Mouse (Mus musculus): ENCODE results near the gene Dlg2.

Gene Dlg2

DNA sequence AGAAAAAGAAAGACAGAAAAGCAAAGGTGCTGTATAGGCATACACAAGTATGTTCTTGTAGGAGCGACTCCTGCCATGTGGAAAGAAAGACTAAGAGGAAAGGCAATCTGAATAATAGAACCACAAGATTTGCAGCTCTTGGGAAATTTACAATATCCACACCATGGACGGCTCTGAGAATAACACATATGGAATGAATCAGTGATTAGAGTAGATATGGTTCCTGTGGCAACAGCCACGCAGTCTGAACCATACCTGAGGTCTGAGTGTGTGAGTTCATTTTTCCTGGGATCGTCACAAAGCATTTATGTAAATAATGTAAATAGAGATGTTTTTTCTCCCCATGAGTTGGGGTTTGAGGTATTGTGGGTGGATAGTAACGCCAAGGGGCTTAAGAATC, 1247.9 kb downstream of the Dlg2 start:
- DNase-seq (ENCODE audit: low read depth, low spot score) = no peak

DNA sequence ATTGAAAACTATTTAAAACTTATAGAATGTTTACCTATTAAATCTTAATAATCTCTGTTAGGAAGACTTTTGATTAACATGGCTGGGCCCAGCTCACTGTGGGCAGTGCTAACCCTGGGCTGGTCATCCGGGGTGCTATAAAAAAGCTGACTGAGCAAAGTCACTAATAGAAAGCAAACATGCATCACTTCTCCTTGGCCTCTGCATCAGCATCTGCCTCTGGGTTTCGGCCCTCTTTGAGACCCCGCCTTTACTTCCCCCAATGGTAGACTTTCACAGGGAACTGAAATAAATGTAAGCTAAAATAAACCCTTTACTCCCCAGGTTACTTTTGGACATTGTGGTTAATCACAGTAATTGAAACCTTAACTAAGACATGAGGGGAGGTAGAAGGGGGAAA, 1264.3 kb downstream of the Dlg2 start:
- no peak for DNase-seq (ENCODE audit: low read depth, low spot score)

DNA sequence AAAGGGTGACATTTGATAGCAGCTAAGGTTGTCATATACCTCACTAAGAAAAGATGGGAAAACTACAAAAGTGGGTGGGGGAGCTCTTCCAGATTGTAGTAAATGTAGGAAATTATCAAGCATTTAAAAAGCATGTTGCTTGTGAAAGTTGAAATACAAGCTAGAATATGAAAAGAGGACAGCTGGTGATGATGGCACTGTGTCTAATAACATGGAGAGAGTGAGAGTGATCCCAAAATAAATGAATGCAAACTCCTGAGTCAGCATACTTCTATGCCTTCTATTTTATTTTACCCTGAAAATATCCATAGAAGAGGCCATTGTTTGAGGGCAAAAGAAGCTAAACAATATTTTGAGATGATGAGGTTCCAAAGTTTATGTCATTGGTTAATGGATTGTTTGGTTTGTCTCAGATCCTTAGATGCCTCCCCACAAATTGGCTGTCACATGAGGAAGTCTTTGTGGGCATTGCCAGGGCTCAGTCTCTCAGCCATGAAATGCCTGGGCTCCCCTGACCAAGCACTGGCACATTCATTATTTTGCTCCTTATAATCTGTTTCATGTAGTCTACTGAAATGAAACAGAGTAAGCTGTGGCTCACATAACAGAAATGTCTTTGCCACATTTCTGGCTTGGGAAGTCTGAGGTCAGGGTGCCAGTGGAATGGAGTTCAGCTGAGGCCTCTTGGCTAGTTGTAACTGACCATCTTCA, 1276.8 kb downstream of the Dlg2 start:
- DNase-seq (ENCODE audit: low read depth, low spot score) = no peak

DNA sequence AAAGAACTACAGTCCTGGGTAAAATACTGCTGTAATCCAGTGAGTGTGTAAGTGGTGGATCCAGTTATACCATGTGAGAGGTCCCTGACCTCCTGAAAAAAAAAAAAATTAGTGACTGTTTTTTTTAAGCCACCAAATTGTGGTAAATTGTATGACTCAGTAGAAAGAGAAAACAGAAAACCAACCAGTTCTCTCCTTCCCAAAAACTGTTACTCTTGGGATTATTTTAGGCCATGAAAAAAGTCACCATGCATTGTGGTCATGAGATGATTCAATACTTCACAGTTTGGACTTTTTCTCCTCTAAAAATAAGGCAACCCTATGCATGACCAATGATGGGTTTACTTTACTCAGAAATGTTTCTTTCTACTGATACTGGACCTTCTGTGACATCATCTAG, 1291.2 kb downstream of the Dlg2 start:
- DNase-seq (ENCODE audit: low read depth, low spot score) = no peak

DNA sequence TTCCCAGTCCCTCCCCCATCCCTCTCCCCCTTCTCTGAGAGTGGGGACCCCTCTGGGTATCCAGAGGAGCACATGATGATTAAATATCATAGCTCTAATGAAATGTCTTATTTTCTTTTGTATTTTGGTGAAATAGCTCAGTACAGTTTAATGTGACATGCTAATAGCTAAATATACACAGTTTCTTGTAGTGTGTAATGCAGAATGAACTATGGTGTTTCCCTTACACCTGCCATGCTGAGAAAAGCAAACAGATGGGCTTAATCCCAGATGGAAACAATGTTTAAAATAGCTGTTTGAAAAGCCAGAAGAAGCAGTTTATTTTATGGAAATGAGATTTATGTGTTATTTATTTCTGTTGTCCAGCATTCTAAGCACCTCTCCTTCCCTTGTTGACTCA, 1302.2 kb downstream of the Dlg2 start:
- no peak for DNase-seq (ENCODE audit: low read depth, low spot score)

DNA sequence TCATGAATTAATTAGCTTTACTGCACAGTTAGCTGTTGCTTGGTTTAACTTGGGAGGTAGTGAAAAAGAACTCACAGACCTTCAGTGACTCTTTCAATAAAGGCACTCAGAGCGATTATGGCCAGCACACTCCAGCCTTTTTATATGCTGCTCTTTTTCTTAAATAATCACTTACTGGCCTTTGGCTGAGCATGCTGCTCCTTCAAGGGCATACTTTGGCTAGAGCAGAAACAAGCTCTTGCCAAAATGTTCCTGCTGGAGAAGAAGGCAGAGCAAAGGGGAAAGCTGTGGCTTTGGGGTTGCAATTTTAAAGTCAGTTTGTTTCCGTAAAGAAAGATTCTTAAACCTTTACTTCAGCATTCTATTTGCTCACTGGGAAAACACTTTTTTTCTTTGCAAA, 1308.1 kb downstream of the Dlg2 start:
- no peak for DNase-seq (ENCODE audit: low read depth, low spot score)

DNA sequence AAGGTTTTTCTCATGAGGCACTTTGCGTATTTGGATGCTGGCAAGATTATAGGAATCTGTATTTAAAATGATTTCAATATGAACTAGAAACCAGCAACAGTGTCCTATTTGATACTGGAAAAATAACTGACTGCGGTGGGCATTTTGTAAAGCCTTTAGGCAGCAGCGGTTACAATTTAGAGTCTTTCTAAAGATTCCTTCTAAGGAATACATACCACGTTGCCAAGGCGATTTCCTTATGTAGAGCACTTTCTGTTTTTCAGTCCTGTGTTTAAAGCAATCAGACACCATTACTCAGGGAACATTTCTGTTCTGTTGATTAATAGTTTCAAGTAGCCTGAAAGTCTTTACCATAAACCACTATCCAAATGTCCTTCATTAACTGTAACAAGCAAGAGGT, 1309.0 kb downstream of the Dlg2 start:
- DNase-seq (ENCODE audit: low read depth, low spot score) = no peak

DNA sequence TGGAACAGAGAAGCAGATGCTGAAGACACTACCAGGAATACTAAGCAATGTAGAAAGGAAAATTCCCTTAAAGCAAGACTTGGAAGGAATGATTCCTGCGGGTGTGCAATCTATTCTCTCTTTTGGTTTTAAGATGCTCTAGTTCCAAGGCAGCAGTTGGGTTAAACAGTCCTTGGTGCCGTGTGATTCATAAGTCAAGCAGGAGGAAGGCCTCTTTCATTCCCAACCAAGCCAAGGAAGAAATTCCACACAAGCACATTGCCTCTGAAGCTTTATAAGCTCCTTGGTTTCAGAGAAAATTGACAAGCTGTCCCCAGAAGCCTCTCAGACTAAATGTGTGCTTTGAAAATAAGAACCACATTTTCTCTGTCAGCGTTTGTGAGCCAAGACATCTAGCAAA, 1309.4 kb downstream of the Dlg2 start:
- DNase-seq (ENCODE audit: low read depth, low spot score) = no peak

DNA sequence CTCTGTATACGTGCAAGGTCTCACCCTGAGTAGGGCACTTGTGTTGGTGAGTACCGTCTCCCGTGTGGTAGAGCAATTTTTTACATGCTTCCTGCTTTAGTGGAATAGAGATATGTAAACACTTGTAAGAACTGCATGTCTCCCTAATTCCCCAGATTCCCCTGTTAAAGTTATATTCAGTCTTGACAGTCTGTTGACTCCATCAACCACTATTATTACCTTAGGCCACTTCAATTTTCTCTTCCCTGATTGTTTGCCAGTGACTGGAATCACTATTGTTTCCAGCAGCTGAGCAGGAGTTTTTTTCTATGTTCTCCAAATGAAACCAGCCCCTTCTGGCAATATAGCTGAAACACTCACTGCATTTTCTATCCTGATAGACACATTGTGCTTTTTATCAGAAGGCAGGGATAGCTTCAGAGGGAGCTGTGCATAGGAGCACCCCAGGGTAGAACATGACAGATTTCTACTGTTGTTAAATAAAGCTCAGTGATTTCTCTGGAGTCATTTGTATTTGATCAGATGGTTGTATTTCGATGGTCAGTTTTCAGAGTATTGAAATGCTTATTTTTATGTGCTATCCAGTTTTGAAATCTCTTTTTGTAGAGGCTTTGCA, 1314.6 kb downstream of the Dlg2 start:
- DNase-seq (ENCODE audit: low read depth, low spot score) = no peak

DNA sequence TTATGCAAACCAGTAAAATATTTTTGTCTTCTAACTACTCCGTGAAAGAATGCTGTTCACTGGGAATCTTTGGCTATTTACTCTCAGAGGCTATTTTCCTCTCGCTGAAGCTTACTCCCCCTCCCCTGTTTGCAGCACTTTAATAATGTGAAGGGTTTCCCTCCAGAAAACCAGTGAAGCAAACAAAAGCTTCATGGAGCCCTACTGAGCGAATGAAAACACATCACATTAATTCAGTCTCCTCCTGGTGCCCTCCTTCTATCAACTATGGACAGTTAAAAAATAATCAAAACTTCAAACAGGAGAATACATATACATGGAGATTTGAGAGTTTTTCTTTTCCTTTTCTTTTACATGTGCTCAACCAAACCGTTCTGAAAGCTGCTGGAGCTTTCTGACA, 1330.2 kb downstream of the Dlg2 start:
- DNase-seq (ENCODE audit: low read depth, low spot score) = no peak

DNA sequence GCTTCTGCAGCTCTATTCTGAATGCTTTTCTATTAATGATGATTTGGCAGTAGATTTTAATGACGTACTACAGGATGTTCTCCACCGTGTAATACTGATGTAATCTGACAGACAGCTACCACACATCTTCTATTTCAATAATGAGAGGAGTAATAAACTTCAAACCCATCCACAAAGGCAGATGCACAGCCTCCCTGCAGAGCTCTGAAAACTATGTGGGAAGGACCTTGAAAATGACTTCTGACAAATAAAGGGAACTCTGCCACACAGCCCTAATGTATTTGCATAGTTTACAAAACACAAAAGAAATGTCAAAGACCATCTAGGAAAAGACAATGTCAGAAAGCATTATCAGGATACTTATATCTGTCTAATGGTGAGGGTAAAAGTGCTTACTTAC, 1334.3 kb downstream of the Dlg2 start:
- no peak for DNase-seq (ENCODE audit: low read depth, low spot score)

DNA sequence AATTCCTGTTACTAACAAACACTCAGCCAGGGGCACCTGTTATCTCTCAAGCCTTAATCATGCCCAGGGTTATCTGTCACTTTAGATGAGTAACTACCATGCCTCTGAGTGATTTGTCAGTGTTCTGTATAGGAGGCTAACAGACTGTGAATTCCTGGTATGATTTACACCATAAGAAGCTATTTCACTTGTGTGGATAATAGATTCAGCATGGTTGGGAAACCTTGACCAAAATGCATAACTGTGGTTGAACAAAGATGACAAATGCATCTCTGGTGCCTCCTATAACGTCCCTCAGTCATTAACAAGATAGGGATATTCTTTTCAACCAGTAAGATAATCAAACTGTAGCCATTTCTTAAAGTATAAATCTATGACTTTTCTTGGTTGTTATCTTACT, 1341.5 kb downstream of the Dlg2 start:
- no peak for DNase-seq (ENCODE audit: low read depth, low spot score)

DNA sequence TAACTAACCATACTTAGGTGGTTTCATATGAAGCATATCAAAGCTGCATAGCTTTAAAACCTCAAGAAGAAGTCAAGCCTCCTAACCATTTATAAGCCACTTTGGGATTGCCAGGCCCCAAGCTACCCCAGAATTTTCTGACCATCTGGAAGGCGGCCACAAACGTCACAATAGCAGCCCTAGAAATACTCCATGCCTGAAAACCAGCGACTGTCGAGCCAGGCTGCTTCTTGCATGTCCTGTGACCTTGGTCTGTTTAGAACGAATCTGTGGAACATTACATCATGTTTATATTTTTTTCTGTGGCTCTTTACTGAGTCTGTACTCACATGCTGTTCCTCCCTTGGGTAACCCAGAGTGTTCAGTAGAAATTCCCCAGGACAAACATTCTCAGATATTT, 1355.7 kb downstream of the Dlg2 start:
- no peak for DNase-seq (ENCODE audit: low read depth, low spot score)

DNA sequence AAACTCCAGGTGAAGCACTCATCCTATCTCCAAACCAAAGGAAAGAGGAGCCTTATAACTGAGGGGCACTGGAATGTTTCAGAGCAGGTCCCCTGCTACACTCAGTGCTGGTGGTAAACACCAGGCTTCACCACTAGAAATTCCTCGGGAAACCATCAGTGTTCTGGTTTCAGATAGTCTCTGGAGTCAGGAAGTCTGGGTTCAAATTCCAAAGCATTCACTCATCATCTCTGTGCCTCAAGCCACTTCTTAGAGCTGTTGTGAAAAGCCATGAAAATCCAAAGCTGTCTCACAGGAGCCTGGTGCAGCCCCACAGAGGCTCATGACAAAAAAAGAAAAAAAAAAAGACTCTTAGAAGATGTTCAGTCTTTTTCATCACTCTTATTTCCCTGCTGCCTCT, 1369.3 kb downstream of the Dlg2 start:
- DNase-seq (ENCODE audit: low read depth, low spot score) = no peak

DNA sequence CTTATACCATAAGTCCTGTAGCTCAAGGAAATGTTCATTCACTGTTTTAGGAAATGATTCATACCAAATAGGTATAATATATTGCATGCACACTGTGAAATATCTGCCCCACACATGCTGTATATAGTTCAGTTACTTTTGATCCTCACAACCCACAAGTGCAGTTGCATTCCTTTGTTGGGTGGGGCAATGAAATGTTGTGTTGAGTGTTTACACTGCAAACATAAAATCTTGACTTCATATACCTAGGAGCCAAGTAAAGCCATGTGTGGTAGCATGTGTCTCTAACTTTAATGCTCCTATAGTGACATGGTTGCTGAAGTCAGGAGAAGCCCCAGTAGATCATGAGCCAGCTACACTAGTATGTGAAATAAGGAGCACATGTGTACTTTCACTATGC, 1372.9 kb downstream of the Dlg2 start:
- DNase-seq (ENCODE audit: low read depth, low spot score) = no peak

DNA sequence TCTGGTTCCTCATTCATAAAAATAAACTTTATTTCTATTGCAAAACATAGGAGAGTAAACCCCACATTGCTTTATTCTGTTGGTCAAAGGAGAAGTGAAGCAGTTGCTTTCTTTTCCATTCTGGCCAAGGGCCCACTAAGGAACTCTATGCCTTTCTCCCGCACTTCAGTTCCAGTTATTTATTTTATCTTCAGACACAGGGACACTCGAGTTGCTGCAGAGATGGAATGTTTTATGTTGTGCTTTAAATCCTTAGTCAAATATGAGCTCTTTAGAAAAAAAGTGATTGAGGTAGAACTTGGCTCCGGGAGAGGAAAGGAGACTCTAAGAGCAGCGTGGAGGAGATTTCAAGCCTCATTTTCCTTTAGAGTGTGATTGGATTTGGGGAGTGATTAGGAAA, 1377.2 kb downstream of the Dlg2 start:
- DNase-seq (ENCODE audit: low read depth, low spot score) = no peak

DNA sequence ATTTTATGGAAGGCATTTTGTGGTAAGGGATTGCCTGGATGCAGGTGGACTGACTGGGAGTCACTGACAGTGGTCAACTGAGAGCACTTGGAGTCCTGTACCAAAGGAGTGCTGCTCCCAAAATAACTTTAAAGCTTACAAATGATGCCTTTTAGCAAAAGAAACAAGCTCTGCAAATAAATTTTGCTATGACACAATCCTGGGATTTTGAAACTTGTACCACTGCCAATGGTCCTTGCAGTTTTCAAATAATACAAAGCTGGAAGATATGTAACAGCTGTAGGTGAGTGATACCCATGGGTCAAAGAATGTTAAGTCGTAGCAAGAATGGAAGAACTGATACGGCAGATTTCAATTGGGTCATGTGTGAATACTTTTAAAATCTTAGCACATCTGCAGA, 1380.5 kb downstream of the Dlg2 start:
- DNase-seq (ENCODE audit: low read depth, low spot score) = no peak

DNA sequence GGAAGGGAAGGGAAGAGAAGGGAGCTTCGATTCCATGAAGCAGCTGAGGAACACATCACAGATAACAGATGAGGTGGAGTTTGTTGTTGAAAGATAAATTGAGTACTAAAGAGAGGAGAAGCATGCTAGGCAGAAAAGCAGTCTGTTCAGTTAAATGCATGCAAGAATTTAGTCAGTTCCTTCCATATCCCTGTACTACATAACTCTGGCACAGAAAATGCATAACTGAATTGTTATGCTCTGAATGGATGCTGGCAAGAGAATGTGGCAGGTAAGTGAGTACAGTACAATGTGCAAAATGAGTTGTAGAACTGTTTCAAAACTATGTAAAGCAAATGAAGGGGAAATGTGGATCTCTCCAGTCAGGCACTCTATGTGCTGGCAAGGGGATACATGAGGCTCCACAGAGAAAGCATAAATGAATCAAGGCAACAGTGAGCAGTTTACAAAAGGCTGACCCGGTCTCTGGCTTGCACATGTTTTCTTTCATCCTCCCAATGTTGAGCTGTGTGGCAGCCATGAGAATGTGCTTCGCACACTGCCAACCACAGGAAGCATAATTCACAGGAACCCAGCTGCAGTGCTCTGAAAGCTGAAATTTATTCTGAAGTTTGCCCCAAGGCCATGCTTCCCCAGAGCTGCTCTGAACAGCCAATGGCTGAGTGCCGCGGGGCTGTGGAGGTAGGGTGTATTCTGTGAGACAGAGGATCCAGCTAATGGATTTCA, 1386.5 kb downstream of the Dlg2 start:
- DNase-seq (ENCODE audit: low read depth, low spot score) = peak; percentile 6

DNA sequence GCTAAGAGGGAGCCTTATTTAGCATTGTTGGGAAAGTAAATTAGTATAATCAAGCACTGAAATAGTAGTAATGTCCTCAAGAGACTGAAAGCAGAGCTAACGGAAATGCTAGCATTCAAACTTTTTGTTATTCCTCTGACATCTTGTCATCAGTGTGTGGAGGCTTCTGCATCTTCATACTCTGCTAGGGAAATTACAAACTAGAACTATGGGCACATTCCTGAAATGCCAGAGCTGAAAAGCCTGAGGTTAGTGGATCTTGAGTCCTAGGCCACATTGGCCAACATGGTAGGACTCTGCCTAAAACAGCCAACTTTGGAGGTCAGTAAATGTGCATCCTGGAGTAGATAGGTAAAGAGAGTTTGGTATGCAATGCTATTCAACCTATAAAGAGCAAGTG, 1392.4 kb downstream of the Dlg2 start:
- DNase-seq (ENCODE audit: low read depth, low spot score) = no peak

DNA sequence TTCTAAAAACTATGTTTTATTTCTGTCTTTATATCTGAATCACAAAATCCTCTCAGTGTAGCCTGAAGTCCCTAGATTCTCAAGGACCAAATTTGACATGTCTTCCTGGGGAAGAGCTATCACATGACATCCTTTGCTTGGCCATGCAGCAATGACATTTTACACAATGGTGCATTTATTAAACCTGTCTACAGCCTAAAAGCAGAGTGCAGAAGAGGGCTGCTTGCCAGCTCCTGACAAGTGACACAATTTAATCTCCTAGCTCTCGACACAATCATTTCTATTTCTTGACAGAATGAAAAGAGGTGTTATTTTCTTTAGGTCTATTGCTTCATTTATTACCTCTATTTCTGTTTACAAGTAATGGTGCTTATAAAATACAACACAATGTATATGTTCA, 1400.4 kb downstream of the Dlg2 start:
- no peak for DNase-seq (ENCODE audit: low read depth, low spot score)

DNA sequence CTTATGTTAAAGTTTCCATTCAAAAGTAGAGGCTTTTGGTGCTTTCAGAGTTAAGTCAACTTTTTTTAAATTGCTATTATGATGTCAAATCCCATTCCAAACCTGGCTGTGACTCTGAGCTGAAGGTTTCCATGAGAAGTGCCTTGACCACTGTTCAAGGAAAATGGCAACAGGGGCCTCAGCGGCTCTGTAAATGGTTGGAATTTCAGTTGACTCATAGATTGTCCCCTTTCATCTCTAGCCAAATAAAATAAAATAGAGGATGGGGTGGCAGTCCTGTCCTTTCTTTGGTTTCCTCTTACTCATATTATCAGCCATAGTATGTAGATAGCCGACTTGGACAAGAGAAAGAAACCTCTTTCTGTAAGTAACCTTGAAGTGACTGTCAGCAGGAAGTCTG, 1401.3 kb downstream of the Dlg2 start:
- DNase-seq (ENCODE audit: low read depth, low spot score) = no peak

DNA sequence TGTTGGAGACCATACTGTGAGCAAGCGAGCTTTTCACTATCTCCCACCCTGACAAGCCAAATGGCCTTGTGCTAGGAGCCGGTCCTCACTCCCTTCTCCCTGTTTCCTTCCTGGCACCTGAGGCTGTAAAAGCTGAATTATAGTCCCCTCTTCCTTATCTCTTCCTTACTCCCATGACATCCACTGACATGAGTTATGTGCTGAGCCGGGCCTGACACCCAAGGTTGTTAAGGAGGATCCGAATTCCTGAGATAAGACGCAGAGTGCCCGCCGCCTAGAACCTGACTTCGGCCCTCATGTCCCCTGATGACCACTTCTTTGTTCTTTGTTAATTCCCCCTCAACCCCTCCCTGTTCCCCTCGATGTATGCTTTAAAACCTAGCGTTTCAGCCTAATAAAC, 1409.9 kb downstream of the Dlg2 start:
- DNase-seq (ENCODE audit: low read depth, low spot score) = no peak

DNA sequence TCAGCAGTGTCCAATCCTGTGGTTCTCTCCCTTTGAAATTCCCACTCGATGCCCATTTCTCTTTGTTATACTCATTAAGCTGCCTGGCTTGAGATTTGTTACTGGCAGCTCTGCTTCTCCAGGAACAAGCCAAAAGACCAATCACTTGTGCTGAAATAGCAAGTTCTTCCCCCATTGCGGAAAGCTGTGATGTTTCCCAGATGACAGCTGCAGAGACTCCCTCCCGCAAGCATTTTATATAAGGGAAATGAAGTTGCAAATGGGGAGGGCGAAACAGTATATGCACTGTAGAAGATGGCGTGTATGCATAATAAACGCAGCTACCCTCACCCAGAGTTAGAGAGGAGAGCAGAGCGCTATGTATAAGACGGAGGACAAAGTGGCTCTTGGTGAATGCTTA, 1417.5 kb downstream of the Dlg2 start:
- no peak for DNase-seq (ENCODE audit: low read depth, low spot score)

All from ZHBTc4 (cell line).